Mouse (Mus musculus) liver, postnatal 0 days (tissue): ENCODE data around the gene Hpf1.

ENCODE experiments used
- CTCF ChIP-seq: sonication (generic); IDR thresholded peaks from 2 replicates; pipeline ENCODE4 v1.5.1; 2016; ENCODE audit warnings: antibody characterized with exemption, low read depth
- EP300 ChIP-seq: IDR thresholded peaks from 2 replicates; pipeline ENCODE4 v1.6.1; 2016; ENCODE audit warnings: antibody characterized with exemption, low read depth, mild to moderate bottlenecking

DNA sequence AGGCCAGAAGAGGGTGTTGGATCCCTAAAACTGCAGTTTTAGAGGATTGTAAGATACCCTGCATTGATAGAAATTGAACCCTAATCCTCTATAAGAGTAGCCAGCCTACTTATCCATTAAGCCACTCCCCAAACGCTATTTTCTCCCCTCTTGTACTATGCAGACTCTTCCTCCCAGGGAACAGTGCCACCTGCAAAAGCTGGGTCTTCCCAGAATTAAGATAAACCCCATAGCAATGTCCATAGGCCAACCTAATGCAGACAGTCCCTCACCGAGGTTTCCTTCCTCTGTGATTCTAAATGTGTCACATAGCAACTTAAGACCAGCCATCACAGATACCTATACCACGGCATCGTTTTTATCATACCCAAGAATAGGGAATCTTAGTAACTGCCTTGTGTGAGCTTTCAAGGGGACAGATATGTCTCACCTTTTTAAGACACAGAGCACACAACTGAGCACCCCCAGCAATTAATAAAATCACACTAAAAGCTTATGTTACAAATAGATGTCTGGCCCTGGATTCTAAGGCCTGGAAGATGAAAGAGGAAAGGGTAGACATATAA is 31.2 kb upstream of the Hpf1 start:
- TF ChIP-seq CTCF (no peak), EP300 (no peak)
